Mouse (Mus musculus) lung, adult 2 months (tissue): ENCODE measurements at regions not wholly inside any gene's neighbourhood (a gene's known extent, or its start where the extent isn't known, plus 50 kb on each side); places are given as distances from the start of the nearest gene placed in this dataset.

Experiments used
- CTCF ChIP-seq: fragments of 200-500 bp; IDR thresholded peaks from 2 replicates; pipeline ENCODE4 v1.5.1; 2011; ENCODE audit warnings: mild to moderate bottlenecking, low read length, control low read depth; ENCODE audit not compliant: insufficient read depth
- POLR2A ChIP-seq: fragments of 200-500 bp; IDR thresholded peaks from 2 replicates; pipeline ENCODE4 v1.6.1; 2011; ENCODE audit warnings: low read depth, mild to moderate bottlenecking, control low read depth, low read length, borderline replicate concordance; ENCODE audit errors: extremely low read depth

- TF ChIP-seq CTCF: no peak
- TF ChIP-seq POLR2A: no peak
Measured at GRCm38 (mm10) chr2:117989215-117989614, 122.5 kb upstream of the Thbs1 start.
